Mouse (Mus musculus) ovary, adult 18-20 months (tissue): ENCODE measurements around the gene Mis18bp1.
A peak's percentile ranks its signal among the peaks of the same experiment; 100 is the strongest.
"Not testable (repeated sequence)": the region's sequence is repeated elsewhere in the genome, so short reads cannot be mapped to it uniquely, and the experiment has no call there.

Experiments
- DNase-seq: peaks from one replicate; pipeline ENCODE4 v3.0.0; 2022; ENCODE audit warnings: low spot score, mixed read lengths

Mis18bp1 gene

GRCm38 (mm10) chr12:65172021-65172951, at the start of gene Mis18bp1:
Gene Mis18bp1, minus strand, starts transcription at chr12:65172604.
- peak; percentile 91 for DNase-seq

GRCm38 (mm10) chr12:65216404-65216840, 44.0 kb upstream of the Mis18bp1 start:
- DNase-seq = no peak

- DNase-seq = no peak
Observed at GRCm38 (mm10) chr12:65206431-65206830, 34.0 kb upstream of the Mis18bp1 start.

- no peak for DNase-seq
Observed at GRCm38 (mm10) chr12:65201812-65202211, 29.4 kb upstream of the Mis18bp1 start.

DNA sequence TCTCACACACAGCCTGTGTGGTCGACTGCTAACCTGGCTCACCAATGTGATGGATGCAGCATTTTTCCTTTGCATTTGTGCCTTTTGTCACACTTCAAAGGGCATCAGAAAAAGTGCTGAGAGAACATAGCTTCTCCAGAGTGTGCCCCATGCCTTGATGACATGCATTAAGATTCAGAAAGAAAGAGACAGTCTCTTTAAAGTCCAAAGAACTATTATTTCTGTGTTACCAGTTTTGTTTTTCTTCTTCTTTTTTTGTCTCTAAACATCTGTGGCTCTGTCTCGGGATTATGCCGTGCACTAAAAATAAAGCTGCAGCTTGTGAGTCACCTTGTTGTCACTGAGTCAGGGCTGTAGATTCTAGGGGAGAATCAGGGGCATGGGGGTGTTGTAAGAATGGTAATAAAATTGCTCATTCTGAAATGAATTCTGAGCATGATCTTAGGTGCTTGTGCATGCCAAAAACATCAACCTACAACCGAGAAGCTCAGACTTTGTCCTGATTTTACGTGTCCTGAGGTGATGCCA, 21.7 kb upstream of the Mis18bp1 start:
- DNase-seq = no peak

GRCm38 (mm10) chr12:65189213-65189612, 16.8 kb upstream of the Mis18bp1 start:
- no peak for DNase-seq

GRCm38 (mm10) chr12:65187365-65187764, 15.0 kb upstream of the Mis18bp1 start:
- no peak for DNase-seq

DNA sequence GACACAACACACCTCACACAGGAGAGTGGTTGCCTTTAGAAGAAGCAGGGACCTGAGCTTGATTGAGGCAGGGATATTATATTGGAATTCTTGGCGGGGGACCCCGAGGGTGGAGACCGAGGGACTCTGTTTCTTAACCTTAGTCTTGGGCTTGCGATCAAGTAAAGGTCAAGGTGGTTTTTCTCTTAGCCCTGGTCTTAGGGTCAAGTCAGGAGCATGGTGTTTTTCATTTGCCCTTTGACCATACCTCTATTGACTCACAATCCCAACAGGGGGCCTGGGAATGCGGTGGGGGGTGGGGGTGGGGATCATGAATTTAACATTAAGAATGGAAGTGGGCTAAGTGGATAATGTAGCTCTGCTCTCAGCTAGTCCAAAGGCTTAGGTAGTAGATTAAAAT, 1.3 kb upstream of the Mis18bp1 start:
- no peak for DNase-seq

DNA sequence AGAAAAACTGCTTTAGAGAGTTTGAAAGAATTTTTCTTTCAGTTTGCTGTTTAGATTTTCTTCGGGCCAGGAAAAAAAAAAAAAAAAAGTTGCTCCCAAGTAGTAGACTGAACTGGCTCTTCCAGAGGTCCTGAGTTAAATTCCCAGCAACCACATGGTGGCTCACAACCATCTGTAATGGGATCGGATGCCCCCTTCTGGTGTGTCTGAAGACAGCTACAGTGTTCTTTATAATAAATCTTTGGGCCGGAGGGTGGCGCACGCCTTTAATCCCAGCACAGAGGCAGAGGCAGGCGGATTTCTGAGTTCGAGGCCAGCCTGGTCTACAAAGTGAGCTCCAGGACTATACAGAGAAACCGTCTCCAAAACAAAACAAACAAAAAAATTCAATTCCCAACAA, 555 bp upstream of the Mis18bp1 start:
- peak; percentile 17 for DNase-seq

DNA sequence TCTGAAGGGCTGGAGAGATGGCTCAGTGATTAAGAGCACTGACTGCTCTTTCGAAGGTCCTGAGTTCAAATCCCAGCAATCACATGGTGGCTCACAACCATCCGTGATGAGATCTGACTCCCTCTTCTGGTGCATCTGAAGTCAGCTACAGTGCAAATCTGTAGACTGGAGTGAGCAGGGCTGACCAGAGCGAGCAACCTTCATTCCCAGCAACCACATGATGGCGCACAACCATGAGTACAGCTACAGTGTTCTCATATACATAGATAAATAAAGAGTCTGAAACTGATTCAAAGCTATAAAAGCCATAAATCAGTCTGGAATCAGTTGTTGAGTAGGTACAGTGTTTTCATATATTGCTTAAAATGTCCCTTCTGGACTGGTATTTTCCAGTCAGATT, 36.3 kb downstream of the Mis18bp1 start:
- not testable (repeated sequence) for DNase-seq

- DNase-seq = no peak
Observed at GRCm38 (mm10) chr12:65119451-65119850, 53.0 kb downstream of the Mis18bp1 start.

DNA sequence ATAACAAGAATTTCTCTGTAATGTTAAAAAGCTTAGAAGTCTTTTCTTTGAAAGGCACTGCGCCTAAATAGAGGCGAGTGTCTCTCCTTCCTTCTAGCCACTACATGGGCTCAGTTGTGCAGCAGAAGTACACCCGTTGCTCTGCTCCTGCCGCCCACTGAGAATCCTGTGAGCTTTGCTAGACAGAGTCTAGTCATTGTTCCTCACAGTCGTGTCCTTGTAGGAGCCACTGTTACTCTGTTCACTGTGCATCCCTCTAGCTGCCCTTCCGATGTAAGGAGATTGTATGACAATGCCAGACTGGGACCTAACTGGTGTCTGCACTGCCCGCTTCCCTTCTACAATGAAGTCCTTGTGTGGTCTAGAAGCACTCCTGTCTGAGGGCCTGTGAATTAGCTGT, 53.4 kb downstream of the Mis18bp1 start:
- DNase-seq = no peak

DNA sequence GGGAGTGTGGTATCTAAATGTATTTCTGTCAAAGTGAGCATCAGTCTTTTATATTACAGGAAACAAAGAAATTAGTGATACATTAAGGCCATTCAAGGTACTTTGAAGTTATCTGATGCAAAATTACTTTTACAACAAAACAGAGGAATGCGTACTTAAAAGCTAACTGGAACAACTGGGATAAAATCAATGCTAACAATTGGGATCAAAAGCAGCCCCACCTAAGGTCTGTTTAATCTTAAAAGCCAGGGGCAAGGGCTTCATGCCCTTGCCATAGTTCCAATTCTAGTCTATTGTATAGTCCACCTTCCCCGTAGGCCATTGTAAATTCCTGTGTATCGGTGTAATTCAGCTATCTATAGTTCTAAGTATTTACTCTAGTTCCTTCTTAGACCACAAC, 57.4 kb downstream of the Mis18bp1 start:
- DNase-seq = not testable (repeated sequence)

DNA sequence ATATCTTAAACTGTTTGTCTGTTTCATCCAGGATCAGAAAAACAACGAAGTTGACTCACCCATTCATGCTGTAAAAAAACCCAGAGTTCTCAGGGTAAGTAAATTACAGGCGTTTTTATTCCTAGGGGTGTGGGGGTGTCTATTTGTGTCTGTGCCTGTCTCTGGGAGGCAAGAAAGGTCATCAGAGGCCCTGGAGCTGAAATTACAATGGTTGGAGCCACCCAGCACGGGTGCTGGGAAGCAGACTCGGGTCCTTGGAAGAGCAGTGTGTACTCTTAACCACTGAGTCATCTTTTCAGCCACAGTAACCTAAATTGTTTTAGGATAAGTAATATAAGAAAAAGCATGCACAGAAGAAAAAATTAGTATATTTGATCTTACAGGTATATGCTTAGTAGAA, 58.5 kb downstream of the Mis18bp1 start:
- no peak for DNase-seq

DNA sequence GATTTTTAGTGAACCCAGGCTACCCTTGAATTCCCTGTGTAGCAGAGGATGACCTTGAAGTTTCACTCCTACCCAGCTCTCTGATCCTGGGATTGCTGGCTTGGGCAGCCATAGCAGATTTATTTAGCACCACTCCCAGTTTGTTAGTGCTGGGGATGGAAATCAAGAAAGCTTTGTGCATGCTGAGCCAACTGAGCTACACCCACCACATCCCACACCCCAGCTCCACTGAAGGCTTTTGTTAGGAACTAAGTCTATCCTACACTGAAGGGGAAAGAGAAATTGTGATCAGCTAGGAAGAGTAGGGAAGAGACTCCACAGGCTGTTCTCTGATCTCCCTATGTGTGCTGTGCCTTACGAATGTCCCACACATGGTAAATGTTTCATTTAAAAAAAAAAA, 59.6 kb downstream of the Mis18bp1 start:
- no peak for DNase-seq

DNA sequence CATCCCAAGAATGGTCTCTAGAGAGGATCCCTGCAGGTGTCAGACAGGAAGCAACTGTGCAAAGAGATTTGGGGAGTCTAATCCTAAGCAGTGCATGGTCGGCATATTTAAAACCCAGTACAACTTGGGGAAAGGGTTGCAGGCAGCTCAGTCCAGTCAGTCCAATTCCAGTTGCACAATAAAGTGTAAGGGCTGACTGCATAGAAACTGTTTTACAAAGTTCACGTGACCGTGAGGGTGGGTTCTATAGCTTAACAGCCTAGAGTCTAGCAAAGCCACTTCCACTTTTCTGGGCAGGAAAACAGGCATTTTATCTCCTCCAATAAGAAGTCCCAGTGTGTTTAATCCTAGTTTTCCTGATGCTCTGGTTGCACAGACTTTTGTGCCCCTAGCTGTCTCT, 60.9 kb downstream of the Mis18bp1 start:
- DNase-seq = no peak

DNA sequence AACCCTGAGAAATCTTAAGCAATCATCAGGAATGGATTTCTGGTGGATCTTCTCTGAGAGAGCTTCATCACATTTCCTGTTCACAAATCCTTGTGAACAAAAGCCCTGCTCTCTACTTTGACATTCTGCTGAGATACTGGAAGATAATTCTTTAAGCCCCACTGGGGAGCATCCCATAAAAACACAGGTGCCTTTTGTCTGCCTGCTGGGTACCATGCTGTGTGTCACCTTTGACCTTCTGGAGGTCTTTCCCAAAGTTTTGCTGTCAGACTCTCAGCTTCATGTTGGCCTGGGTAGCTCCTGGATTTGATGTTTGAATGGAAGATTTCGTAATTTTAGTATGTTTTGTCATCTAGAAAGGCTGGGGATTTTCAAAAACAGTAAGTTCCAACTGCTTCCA, 63.7 kb downstream of the Mis18bp1 start:
- DNase-seq = no peak
